ENCODE assay signal across 9 mouse cellular contexts in the genomic region with DNA sequence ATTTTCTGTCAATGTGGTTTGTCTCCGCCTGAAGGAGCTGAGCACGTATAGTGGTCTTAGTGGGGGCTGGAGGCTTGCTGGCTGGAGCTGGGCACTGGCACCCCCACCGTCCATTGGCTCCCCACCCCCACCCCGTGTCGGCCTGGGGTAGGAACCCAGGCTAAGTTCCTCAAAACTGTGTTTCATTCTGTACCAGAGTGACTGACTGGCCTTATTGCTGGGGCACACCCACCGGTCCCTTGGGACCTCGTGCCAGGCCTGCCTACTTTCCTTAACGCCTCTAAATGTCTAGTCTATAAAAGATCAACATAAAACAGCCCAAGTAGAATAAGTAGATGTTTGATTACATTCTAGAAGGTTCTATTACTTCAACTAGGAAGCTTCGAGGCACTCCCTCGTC.
DNase-seq lines count a peak whose midpoint lies in the region.
"Had no signal": no experiment of that assay in that cellular context is flagged by ENCODE, and none has a peak within 500 bp of the region (broad histone marks: within the 10 kb centered on the region; RNA-seq: fewer than 3 reads in every experiment).

No protein-coding gene starts in this region.

- 27% methylated on average over 10 of the region's 10 CpGs for WGBS in large intestine, adult 2 months

- peak; percentile 36 for DNase-seq in adrenal gland, postnatal 14 days
- DNase-seq in adrenal gland, postnatal 4 days (ENCODE audit: low spot score in 2 of 2) = no peak
- peak; percentile 84 for DNase-seq in A20 (ENCODE audit: low read depth, low spot score)
- DNase-seq in large intestine, adult 2 months (ENCODE audit: low read depth, low spot score) = peak; percentile 37
- peak; percentile 75 to 80 for DNase-seq in spleen, adult 18-20 months
- no peak for DNase-seq in urinary bladder, postnatal 4 days (ENCODE audit: low spot score in 2 of 2)
- DNase-seq in embryo, embryonic 11 days = no peak
- no peak for DNase-seq in c-Kit-positive CD71-positive TER-119-positive erythroid progenitor cells, embryonic 14.5 days (ENCODE audit: low spot score)
- DNase-seq: cerebellum, postnatal 25 days had no signal

Comparison
In these comparisons a context has a peak if more than half of its experiments do, and no peak if none do; other contexts are left out.
1. DNase-seq: peak in adrenal gland, postnatal 14 days (single experiment), A20 (single experiment), large intestine, adult 2 months (single experiment) and spleen, adult 18-20 months (2 of 2); none in adrenal gland, postnatal 4 days (0 of 2), urinary bladder, postnatal 4 days (0 of 2), embryo, embryonic 11 days (single experiment) and c-Kit-positive CD71-positive TER-119-positive erythroid progenitor cells, embryonic 14.5 days (single experiment).